Comparison of ENCODE assay signal across 8 mouse cellular contexts in the genomic region with DNA sequence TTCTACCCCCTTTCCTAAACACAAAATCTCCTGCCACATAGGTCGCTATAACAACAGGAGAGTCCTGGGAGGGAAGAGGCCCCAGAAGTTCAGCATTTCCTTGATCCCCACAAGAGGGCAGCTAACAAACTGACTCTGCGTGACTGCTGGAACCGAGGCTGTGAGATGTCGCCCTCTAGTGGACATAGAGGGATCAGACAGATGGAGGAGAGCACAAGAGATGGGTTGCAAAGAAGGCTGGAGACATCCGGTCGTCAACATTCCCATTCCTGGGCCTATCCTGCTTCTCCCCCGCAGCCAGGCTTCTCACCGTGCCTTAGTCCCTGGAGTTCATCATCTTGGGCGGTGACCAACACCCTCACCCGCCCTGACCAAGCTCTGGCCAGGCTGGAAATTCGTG. TPM values are rescaled to one million over a fixed set of nuclear protein-coding genes. Genes with fewer than 3 reads are reported as not detected.
DNase-seq lines count a peak whose midpoint lies in the region; ATAC-seq and TF ChIP-seq lines count a peak whose summit lies in the region.

No protein-coding gene starts in this region.

- no peak overlapping the region for H3K4me3 ChIP-seq in embryonic facial prominence, embryonic 10.5 days
- no peak overlapping the region for H3K4me3 ChIP-seq in heart, adult 2 months
- H3K4me3 ChIP-seq in limb, embryonic 13.5 days = no peak overlapping the region
- H3K4me3 ChIP-seq in midbrain, embryonic 15.5 days = no peak overlapping the region

- H3K4me2 ChIP-seq in limb, embryonic 13.5 days (replicated peaks) = no peak overlapping the region
- no peak overlapping the region for H3K4me2 ChIP-seq in midbrain, embryonic 15.5 days

- no peak overlapping the region for H3K9ac ChIP-seq in heart, adult 2 months (ENCODE audit: low read depth, low read length)
- H3K9ac ChIP-seq in limb, embryonic 13.5 days = no peak overlapping the region
- H3K9ac ChIP-seq in midbrain, embryonic 15.5 days = no peak overlapping the region

- WGBS in embryonic facial prominence, embryonic 10.5 days = 20% methylated on average over 11 of the region's 11 CpGs
- WGBS in heart, adult 2 months = 13% methylated on average over 11 of the region's 11 CpGs
- WGBS in limb, embryonic 13.5 days = 21% methylated on average over 11 of the region's 11 CpGs
- WGBS in midbrain, embryonic 15.5 days = 21% methylated on average over 11 of the region's 11 CpGs

- no peaks in the 10 kb centered on the region for H3K27me3 ChIP-seq in embryonic facial prominence, embryonic 10.5 days (replicated peaks; ENCODE audit: low read depth, poor library complexity, severe bottlenecking)
- H3K27me3 ChIP-seq in heart, adult 2 months (ENCODE audit: control insufficient read depth, insufficient read depth, low read length) = no peaks in the 10 kb centered on the region
- H3K27me3 ChIP-seq in limb, embryonic 13.5 days = no peaks in the 10 kb centered on the region
- H3K27me3 ChIP-seq in midbrain, embryonic 15.5 days (replicated peaks) = no peaks in the 10 kb centered on the region

- peak; percentile 97 for DNase-seq in 3T3-L1 (ENCODE audit: low read depth, low spot score)
- DNase-seq in adrenal gland, postnatal 10 days = peak; percentile 74
- peak; percentile 80 for DNase-seq in embryonic facial prominence, embryonic 10.5 days (ENCODE audit: low spot score)
- DNase-seq in heart, adult 2 months = peak; percentile 53 to 75
- DNase-seq in kidney, adult 8-10 months = peak; percentile 74 to 78
- DNase-seq in spleen, adult 12 weeks (ENCODE audit: low spot score) = peak; percentile 33

- no peak for TF ChIP-seq POLR2A in heart, adult 2 months (IDR thresholded peaks at IDR 0.05; ENCODE audit: insufficient read depth, low read depth, low read length)

- no peaks in the 10 kb centered on the region for H3K36me3 ChIP-seq in embryonic facial prominence, embryonic 10.5 days (replicated peaks)
- H3K36me3 ChIP-seq in heart, adult 2 months (ENCODE audit: control insufficient read depth, insufficient read depth, low read length) = no peaks in the 10 kb centered on the region
- H3K36me3 ChIP-seq in limb, embryonic 13.5 days = no peaks in the 10 kb centered on the region
- no peaks in the 10 kb centered on the region for H3K36me3 ChIP-seq in midbrain, embryonic 15.5 days (replicated peaks)

- TF ChIP-seq CTCF in heart, adult 2 months (IDR thresholded peaks at IDR 0.05) = no peak; the same call in 1 of the 2 replicates

- no peaks in the 10 kb centered on the region for H3K79me2 ChIP-seq in heart, adult 2 months (replicated peaks; ENCODE audit: control insufficient read depth, insufficient read depth, low read length)

- H3K9me3 ChIP-seq in embryonic facial prominence, embryonic 10.5 days = no peaks in the 10 kb centered on the region
- no peaks in the 10 kb centered on the region for H3K9me3 ChIP-seq in limb, embryonic 13.5 days
- no peaks in the 10 kb centered on the region for H3K9me3 ChIP-seq in midbrain, embryonic 15.5 days

- peak; percentile 89 for TF ChIP-seq EP300 in heart, adult 2 months (IDR thresholded peaks at IDR 0.05; ENCODE audit: insufficient read depth, low read depth, low read length)

- intact Hi-C loops in heart, adult 2 months (cut with DNase I) = loop anchor here (1.0 to 2.0 kb wide), 4 partner anchors 27 to 235 kb away; a partner anchor contains a TSS

- no peak overlapping the region for H3K27ac ChIP-seq in embryonic facial prominence, embryonic 10.5 days (replicated peaks)
- no peak overlapping the region for H3K27ac ChIP-seq in heart, adult 2 months
- H3K27ac ChIP-seq in limb, embryonic 13.5 days = no peak overlapping the region
- H3K27ac ChIP-seq in midbrain, embryonic 15.5 days = no peak overlapping the region

- ATAC-seq in limb, embryonic 13.5 days (ENCODE audit: low FRiP score, low read depth) = peak; percentile 51
- peak; percentile 76 for ATAC-seq in midbrain, embryonic 15.5 days (replicated peaks)

- 0 out of 2 replicates have a peak, but pooled peaks cover 5% of the 10 kb centered on the region for H3K4me1 ChIP-seq in embryonic facial prominence, embryonic 10.5 days
- no peaks in the 10 kb centered on the region for H3K4me1 ChIP-seq in heart, adult 2 months (ENCODE audit: control insufficient read depth, insufficient read depth, low read length)
- H3K4me1 ChIP-seq in limb, embryonic 13.5 days = no peaks in the 10 kb centered on the region
- no peaks in the 10 kb centered on the region for H3K4me1 ChIP-seq in midbrain, embryonic 15.5 days

RNA-seq across cellular contexts. Expression of a gene that starts 47.5 kb away (rescaled TPM):
- total RNA-seq in adrenal gland, postnatal 10 days (2021) = 100 to 1,000 TPM; 177 to 223 TPM
- polyA plus RNA-seq in embryonic facial prominence, embryonic 10.5 days (2016; fragmentation: Nextera tagmentation; extraction: Ambion mirVana) = 24.8 and 26.4 TPM in 2 replicates
- total RNA-seq in heart, adult 2 months (2021) = 100 to 1,000 TPM; 163 to 193 TPM
- polyA plus RNA-seq in heart, adult 2 months (2012; rRNA removed) = 184 and 194 TPM in 2 replicates
- polyA plus RNA-seq in limb, embryonic 13.5 days (2015; fragmentation: Nextera tagmentation; extraction: Ambion mirVana) = 37.8 and 40.8 TPM in 2 replicates
- 83.3 and 95.1 TPM in 2 replicates for polyA plus RNA-seq in midbrain, embryonic 15.5 days (2015; fragmentation: Nextera tagmentation; extraction: Ambion mirVana)

RNA-seq across cellular contexts. Expression of a gene that starts 51.5 kb away (rescaled TPM):
- total RNA-seq in adrenal gland, postnatal 10 days (2021) = under 1 TPM in 1 of 2 experiments, not detected in 1; 0.24 TPM
- not detected in 2 replicates for polyA plus RNA-seq in embryonic facial prominence, embryonic 10.5 days (2016; fragmentation: Nextera tagmentation; extraction: Ambion mirVana)
- total RNA-seq in heart, adult 2 months (2021) = not detected
- not detected in 2 replicates for polyA plus RNA-seq in heart, adult 2 months (2012; rRNA removed)
- not detected in 2 replicates for polyA plus RNA-seq in limb, embryonic 13.5 days (2015; fragmentation: Nextera tagmentation; extraction: Ambion mirVana)
- polyA plus RNA-seq in midbrain, embryonic 15.5 days (2015; fragmentation: Nextera tagmentation; extraction: Ambion mirVana) = not detected in 2 replicates

Comparison
In these comparisons a context has a peak if more than half of its experiments do, and no peak if none do; other contexts are left out.
1. DNase-seq: peak in every context shown above with its lines; median percentile 97 in 3T3-L1; 80 in embryonic facial prominence, embryonic 10.5 days; 76 in kidney, adult 8-10 months; 74 in adrenal gland, postnatal 10 days; 64 in heart, adult 2 months; 33 in spleen, adult 12 weeks.